Mouse (Mus musculus): ENCODE results near the gene Plekhg6. TPM values are rescaled to one million over a fixed set of nuclear protein-coding genes. Genes with fewer than 3 reads are reported as not detected.

Gene Plekhg6
- total RNA-seq, 2 experiments from 2014 or later = not detected

GRCm38 (mm10) chr6:125334356-125334755 is 46.2 kb downstream of the Plekhg6 start:
- ATAC-seq (replicated peaks; ENCODE audit: low FRiP score, poor library complexity, severe bottlenecking) = no peak

DNA sequence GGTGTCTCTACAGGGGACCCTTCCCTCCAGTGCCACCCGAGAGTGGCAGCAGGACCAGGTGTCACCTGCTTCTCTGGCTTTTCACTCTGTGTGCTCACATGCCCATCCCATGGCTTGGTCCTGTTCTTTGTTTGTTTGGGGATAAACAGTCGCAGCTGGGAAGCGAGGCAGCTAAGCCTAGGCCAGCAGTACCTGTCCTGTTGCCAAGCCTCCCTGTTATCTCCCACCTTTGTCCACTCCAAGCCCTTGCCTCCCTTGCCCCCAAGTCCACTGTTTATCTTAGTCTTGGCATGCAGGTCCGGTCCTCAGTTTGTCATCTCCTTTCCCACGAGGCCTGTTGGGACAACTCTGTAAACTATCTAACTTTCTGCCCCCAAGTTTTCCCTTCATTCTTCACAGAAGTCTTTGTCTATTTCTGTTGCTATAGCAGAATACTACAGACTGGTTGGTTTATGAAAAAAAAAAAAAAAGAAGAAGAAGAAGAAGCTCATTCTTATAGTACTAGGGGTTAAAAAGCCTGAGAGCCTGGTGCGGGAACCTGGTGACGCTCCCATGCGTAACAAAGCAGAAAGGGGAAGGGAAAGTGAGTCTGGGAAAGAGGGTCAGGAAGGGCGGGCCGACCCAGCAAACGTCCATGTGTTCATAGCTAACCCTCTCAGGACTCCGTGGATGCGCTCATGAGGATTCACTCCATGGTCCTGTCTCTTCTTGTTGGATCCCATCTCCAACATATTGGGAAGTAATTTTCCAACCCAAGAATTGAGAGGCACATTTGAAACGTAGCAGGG is 47.3 kb downstream of the Plekhg6 start:
- no peak for ATAC-seq (replicated peaks; ENCODE audit: low FRiP score, poor library complexity, severe bottlenecking)

GRCm38 (mm10) chr6:125330626-125331326 is 49.8 kb downstream of the Plekhg6 start:
- no peak for ATAC-seq (replicated peaks; ENCODE audit: low FRiP score, poor library complexity, severe bottlenecking)

- no peak for ATAC-seq (replicated peaks; ENCODE audit: low FRiP score, poor library complexity, severe bottlenecking)
Measured at GRCm38 (mm10) chr6:125328243-125328642, 52.4 kb downstream of the Plekhg6 start.

GRCm38 (mm10) chr6:125325337-125325736 is 55.3 kb downstream of the Plekhg6 start:
- no peak for ATAC-seq (replicated peaks; ENCODE audit: low FRiP score, poor library complexity, severe bottlenecking)

DNA sequence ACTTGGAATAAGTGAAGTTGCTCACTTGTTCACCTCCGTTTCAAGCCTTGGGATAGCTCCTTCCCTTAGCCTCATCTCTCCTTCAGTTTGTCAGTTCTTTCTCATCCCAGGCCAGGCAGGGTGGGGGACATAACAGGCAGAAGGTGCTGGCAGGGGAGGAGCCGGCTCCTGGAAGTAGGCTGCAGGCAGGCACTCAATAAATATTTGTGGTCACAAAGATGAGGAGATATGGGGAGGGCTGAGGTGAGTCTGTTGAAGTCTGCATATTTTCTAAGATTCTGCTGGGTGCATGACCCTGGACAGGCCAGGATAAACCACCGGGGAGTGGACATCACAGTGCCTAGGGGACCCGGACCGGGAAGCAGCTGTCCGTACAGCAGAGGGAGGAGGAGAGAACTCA is 57.0 kb downstream of the Plekhg6 start:
- ATAC-seq (replicated peaks; ENCODE audit: low FRiP score, poor library complexity, severe bottlenecking) = no peak

DNA sequence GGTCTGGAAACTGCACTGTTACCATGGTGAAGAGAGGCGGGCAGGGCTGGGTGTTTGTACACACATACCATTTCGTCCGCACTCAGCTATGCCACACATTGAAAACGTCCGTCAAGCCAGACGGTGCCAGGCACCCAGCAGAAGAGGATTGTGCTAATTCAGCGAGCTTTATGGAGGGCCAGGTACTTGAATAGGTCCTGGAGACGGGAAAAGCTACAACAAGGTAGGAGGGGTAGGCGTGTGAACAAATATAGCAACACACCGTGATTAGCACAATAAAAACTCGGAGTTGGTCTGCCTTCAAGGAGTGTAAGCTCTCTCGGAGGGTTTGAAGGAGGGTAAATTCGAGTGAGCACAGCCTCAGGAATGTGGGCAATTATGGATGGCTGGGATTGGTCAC is 57.8 kb downstream of the Plekhg6 start:
- ATAC-seq (replicated peaks; ENCODE audit: low FRiP score, poor library complexity, severe bottlenecking) = no peak

DNA sequence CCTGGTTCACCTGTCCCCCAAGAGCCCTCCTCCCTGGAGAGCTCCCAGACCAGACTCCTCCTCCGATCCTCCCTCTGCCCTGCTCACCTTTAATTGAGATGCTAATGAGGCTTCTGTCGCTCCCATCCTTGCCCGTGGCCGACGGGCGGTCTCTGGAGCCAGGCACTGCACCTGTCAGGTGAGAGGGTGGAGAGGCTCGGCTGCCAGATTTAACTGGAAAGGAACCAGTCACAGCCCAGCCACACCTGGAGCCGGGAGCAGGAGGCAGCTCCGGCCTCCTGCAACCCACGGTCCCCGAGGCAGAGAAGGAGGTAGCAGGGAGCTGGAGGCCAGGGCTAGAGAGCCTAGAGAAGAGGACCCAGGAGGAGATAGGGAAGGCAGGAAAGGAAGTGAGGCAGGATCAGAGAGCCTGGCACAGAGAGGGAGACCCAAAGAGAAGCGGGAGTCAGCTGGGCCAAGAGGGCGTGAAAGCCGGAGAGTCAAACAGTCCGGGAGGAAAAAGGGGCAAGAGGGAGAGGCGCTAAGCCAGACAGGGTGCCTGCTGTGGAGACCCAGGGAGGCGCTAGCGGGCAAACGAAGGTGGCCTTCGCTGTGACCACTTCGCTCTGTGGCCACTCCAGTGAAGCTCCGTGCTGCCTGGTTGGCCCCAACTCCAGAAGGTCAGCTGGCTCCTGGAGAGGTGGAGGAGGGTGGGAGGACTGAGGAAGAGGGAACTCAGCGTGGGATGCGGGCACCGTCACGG is 59.3 kb downstream of the Plekhg6 start:
- no peak for ATAC-seq (replicated peaks; ENCODE audit: low FRiP score, poor library complexity, severe bottlenecking)

- no peak for ATAC-seq (replicated peaks; ENCODE audit: low FRiP score, poor library complexity, severe bottlenecking)
Measured at GRCm38 (mm10) chr6:125320323-125320722, 60.3 kb downstream of the Plekhg6 start, which contains the start of gene Scnn1a. Scnn1a (plus strand) TSS chr6:125320659.

GRCm38 (mm10) chr6:125319919-125320296 is 60.7 kb downstream of the Plekhg6 start:
- ATAC-seq (replicated peaks; ENCODE audit: low FRiP score, poor library complexity, severe bottlenecking) = no peak

DNA sequence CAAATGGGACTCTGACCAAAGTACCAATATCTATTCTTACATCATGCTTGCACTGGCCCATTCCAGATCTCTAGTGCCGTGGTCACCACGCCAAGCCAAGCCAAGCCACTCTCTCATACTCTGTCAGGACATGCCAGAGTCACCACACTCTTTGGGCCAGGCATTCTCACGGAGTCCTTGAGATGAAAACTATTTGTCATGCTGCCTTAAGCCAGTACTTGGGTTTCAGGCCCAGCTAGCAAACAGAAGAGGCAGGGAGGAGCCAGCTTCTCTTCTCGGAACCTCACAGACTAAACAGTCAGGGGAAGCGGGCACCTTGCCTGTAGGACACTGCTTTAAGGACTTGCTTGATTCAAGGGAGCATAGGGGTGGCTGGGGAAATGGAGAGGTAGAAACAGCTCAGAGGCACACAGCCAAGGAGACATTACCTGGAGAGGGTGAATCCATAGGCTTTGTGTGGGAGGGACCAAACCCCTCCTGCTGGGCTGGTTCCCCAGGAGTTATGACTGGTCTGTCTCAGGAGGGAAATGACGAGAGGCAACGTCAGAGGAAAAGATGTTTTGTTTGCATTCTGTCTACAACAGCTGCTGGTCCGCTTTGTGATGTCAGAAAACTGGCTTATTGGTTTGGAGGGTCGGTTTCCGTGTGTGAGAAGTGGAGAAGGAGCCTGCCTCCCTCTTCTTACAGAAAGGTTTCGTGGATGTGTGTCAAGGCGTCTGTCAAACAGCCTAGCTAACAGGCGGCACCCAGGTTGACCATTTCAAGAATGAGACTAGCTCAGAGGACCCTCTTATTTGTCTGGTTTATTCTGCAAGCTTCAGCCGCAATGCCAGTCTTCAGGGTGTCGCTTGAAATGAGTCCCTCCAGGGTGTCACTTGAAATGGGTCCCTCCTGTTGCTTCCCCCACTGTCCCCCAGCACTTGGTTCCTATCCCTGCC is 61.3 kb downstream of the Plekhg6 start:
- ATAC-seq (replicated peaks; ENCODE audit: low FRiP score, poor library complexity, severe bottlenecking) = no peak

- no peak for ATAC-seq (replicated peaks; ENCODE audit: low FRiP score, poor library complexity, severe bottlenecking)
Measured at GRCm38 (mm10) chr6:125317077-125317476, 63.5 kb downstream of the Plekhg6 start.

DNA sequence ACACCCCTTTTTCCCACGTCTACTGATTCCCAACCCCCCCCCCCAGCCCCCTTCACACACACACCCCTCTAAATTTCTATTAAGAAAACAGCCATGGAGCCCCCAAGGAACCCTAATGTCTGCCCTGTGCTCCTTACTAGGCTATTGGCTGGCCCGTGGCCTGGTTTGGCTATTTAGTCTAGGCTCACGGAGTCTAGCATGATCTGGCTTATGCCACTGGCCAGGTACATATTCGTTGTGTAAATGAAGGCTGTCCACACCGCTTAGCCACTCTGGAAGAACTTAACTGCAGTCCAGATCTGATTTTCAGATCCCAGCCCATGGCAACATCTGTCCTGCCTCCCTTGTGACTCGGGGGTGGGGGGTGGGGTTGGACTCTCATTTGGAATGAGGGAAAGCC is 65.8 kb downstream of the Plekhg6 start:
- no peak for ATAC-seq (replicated peaks; ENCODE audit: low FRiP score, poor library complexity, severe bottlenecking)

DNA sequence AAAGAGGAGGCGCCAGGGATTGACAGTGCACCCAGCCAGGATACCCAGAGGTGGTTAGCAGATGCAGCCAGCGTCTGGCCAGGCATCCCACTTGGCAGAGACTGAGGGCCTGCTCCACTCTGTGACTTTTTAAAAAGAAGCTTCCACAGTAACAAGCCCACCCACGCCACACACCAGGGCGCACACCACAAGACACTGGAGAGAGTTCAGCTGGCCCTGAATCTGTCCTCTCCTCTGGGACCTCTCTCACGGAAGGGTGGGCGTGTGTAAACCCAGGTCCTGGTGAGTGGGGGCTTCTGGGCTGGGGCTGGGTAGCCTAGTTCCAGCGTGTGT is 66.4 kb downstream of the Plekhg6 start:
- ATAC-seq (replicated peaks; ENCODE audit: low FRiP score, poor library complexity, severe bottlenecking) = no peak

- ATAC-seq (replicated peaks; ENCODE audit: low FRiP score, poor library complexity, severe bottlenecking) = no peak
Measured at GRCm38 (mm10) chr6:125313546-125314230, 66.9 kb downstream of the Plekhg6 start, which contains the start of gene Ltbr. Ltbr (minus strand) TSS chr6:125313885.
